Mouse (Mus musculus) kidney, postnatal 36 days (tissue): Measurements from ENCODE around the gene Cdc42se2.

Source experiments
- DNase-seq, 2 experiments: peaks; one replicate each; pipeline ENCODE4 v3.0.0; 2021 to 2022; ENCODE audit warnings: mixed read lengths in 2 of 2

Cdc42se2 gene

GRCm38 (mm10) chr11:54787488-54788474 lies at the start of gene Cdc42se2:
TSS of gene Cdc42se2 (minus strand) at chr11:54787675.
- peak; percentile 95 to 98 for DNase-seq

GRCm38 (mm10) chr11:54836106-54836505 lies 48.6 kb upstream of the Cdc42se2 start:
- DNase-seq: peak in 1 of 2 experiments; percentile 61

GRCm38 (mm10) chr11:54834596-54834995 lies 47.1 kb upstream of the Cdc42se2 start:
- peak in 1 of 2 experiments; percentile 15 for DNase-seq

- DNase-seq: no peak
These were observed 46.4 kb upstream of the Cdc42se2 start for GRCm38 (mm10) chr11:54833833-54834232.

GRCm38 (mm10) chr11:54826819-54827218 lies 39.3 kb upstream of the Cdc42se2 start:
- no peak for DNase-seq

GRCm38 (mm10) chr11:54825774-54826173 lies 38.3 kb upstream of the Cdc42se2 start:
- no peak for DNase-seq

GRCm38 (mm10) chr11:54823467-54823866 lies 36.0 kb upstream of the Cdc42se2 start:
- DNase-seq: no peak

GRCm38 (mm10) chr11:54819489-54819888 lies 32.0 kb upstream of the Cdc42se2 start:
- no peak for DNase-seq

- no peak for DNase-seq
These were observed 30.0 kb upstream of the Cdc42se2 start for GRCm38 (mm10) chr11:54817449-54817848.

GRCm38 (mm10) chr11:54815659-54816058 lies 28.2 kb upstream of the Cdc42se2 start:
- no peak for DNase-seq

GRCm38 (mm10) chr11:54812812-54813516 lies 25.5 kb upstream of the Cdc42se2 start:
- DNase-seq: no peak

- no peak for DNase-seq
These were observed 24.8 kb upstream of the Cdc42se2 start for GRCm38 (mm10) chr11:54812314-54812713.

GRCm38 (mm10) chr11:54811054-54811453 lies 23.6 kb upstream of the Cdc42se2 start:
- DNase-seq: peak in 1 of 2 experiments; percentile 8

- DNase-seq: no peak
These were observed 22.1 kb upstream of the Cdc42se2 start for GRCm38 (mm10) chr11:54809582-54809981.

- DNase-seq: no peak
These were observed 20.7 kb upstream of the Cdc42se2 start for GRCm38 (mm10) chr11:54808177-54808576.

- DNase-seq: no peak
These were observed 20.2 kb upstream of the Cdc42se2 start for GRCm38 (mm10) chr11:54807669-54808068.

GRCm38 (mm10) chr11:54806891-54807290 lies 19.4 kb upstream of the Cdc42se2 start:
- DNase-seq: no peak

- DNase-seq: peak; percentile 64 to 81
These were observed 17.7 kb upstream of the Cdc42se2 start for GRCm38 (mm10) chr11:54805196-54805595.

GRCm38 (mm10) chr11:54802621-54803020 lies 15.1 kb upstream of the Cdc42se2 start:
- no peak for DNase-seq

- DNase-seq: peak; percentile 68 to 72
These were observed 14.5 kb upstream of the Cdc42se2 start for GRCm38 (mm10) chr11:54801791-54802558.

- DNase-seq: no peak
These were observed 9.1 kb upstream of the Cdc42se2 start for GRCm38 (mm10) chr11:54796551-54796950.

- no peak for DNase-seq
These were observed 7.2 kb upstream of the Cdc42se2 start for GRCm38 (mm10) chr11:54794678-54795077.

GRCm38 (mm10) chr11:54793173-54793572 lies 5.7 kb upstream of the Cdc42se2 start:
- DNase-seq: no peak
